Mouse (Mus musculus): ENCODE results near the gene Aldh1l1.

GRCm38 (mm10) chr6:90618274-90618673, 132.0 kb downstream of the Aldh1l1 start:
- TF ChIP-seq CTCF (IDR thresholded peaks at IDR 0.05; ENCODE audit: insufficient read depth, low read length) (no peak), POLR2A (IDR thresholded peaks at IDR 0.05; ENCODE audit: borderline replicate concordance, extremely low read depth, low read depth, low read length) (no peak)
